Comparison of ENCODE assay signal across 11 mouse cellular contexts in genomic region chr11:45855407-45856148, GRCm38 (mm10). TPM values are rescaled to one million over a fixed set of nuclear protein-coding genes. Genes with fewer than 3 reads are reported as not detected.
DNase-seq lines count a peak whose midpoint lies in the region; ATAC-seq and TF ChIP-seq lines count a peak whose summit lies in the region.
"Had no signal": no experiment of that assay in that cellular context is flagged by ENCODE, and none has a peak within 500 bp of the region (broad histone marks: within the 10 kb centered on the region; RNA-seq: fewer than 3 reads in every experiment).

No protein-coding gene starts in this region.

- TF ChIP-seq POLR2A in MEL (IDR thresholded peaks at IDR 0.05; ENCODE audit: control insufficient read depth in 1 of 2, insufficient read depth in 1 of 2, low read depth in 1 of 2, low read length in 2 of 2, poor library complexity in 1 of 2), result peak in 1 of 2 experiments; percentile 41; a peak in 1 of 4 replicates

- 34% methylated on average over 7 of the region's 7 CpGs for WGBS in heart, embryonic 13.5 days
- 31% methylated on average over 7 of the region's 7 CpGs for WGBS in intestine, embryonic 15.5 days
- 5% methylated on average over 7 of the region's 7 CpGs for WGBS in liver, embryonic 13.5 days (ENCODE audit: insufficient replicate concordance)
- WGBS in midbrain, embryonic 15.5 days, result 83% methylated on average over 7 of the region's 7 CpGs

- no peaks in the 10 kb centered on the region for H3K9me3 ChIP-seq in heart, embryonic 13.5 days
- H3K9me3 ChIP-seq in MEL (replicated peaks; ENCODE audit: insufficient read depth, low read length), result no peaks in the 10 kb centered on the region
- no peaks in the 10 kb centered on the region for H3K9me3 ChIP-seq in intestine, embryonic 15.5 days
- no peaks in the 10 kb centered on the region for H3K9me3 ChIP-seq in liver, embryonic 13.5 days (replicated peaks)
- H3K9me3 ChIP-seq in midbrain, embryonic 15.5 days, result no peaks in the 10 kb centered on the region

- TF ChIP-seq EP300 in MEL (IDR thresholded peaks at IDR 0.05; ENCODE audit: low read depth in 1 of 2, low read length in 2 of 2), result peak; percentile 92 to 94

- no peaks in the 10 kb centered on the region for H3K27me3 ChIP-seq in heart, embryonic 13.5 days (replicated peaks)
- H3K27me3 ChIP-seq in MEL (ENCODE audit: control insufficient read depth in 1 of 2, insufficient read depth in 2 of 2, low read length in 2 of 2), result no peaks in the 10 kb centered on the region
- H3K27me3 ChIP-seq in intestine, embryonic 15.5 days (replicated peaks), result no peaks in the 10 kb centered on the region
- no peaks in the 10 kb centered on the region for H3K27me3 ChIP-seq in liver, embryonic 13.5 days
- H3K27me3 ChIP-seq in midbrain, embryonic 15.5 days (replicated peaks), result no peaks in the 10 kb centered on the region
- H3K27me3 ChIP-seq: CH12.LX had no signal

- TF ChIP-seq CTCF in MEL (IDR thresholded peaks at IDR 0.05 in 2 of 3, conservative IDR thresholded peaks at IDR 0.05 in 1 of 3; ENCODE audit: control insufficient read depth in 1 of 3, insufficient read depth in 1 of 3, low read depth in 2 of 3, low read length in 3 of 3, poor library complexity in 1 of 3, severe bottlenecking in 1 of 3), result peak in 2 of 3 experiments; percentile 8 to 27; a peak in 1 of 6 replicates

- no peak for DNase-seq in heart, postnatal 36 days
- peak; percentile 93 for DNase-seq in MEL (ENCODE audit: low read depth, low spot score)
- DNase-seq in liver, embryonic 13.5 days, result peak; percentile 44
- no peak for DNase-seq in cerebellum, postnatal 14 days
- DNase-seq in left cerebral cortex, adult 11 months (ENCODE audit: low spot score), result no peak
- DNase-seq: gastrocnemius, postnatal 10 days had no signal

- no peak for ATAC-seq in heart, embryonic 13.5 days (ENCODE audit: extremely low read depth, insufficient number of reproducible peaks, low FRiP score, low TSS enrichment)
- ATAC-seq in intestine, embryonic 15.5 days, result peak; percentile 73
- ATAC-seq in liver, embryonic 13.5 days (ENCODE audit: low read depth), result peak; percentile 33
- no peak for ATAC-seq in midbrain, embryonic 15.5 days (replicated peaks)

- H3K4me3 ChIP-seq in heart, embryonic 13.5 days, result 0 out of 2 replicates have a peak overlapping the region, but pooled peaks have one; percentile 10
- H3K4me3 ChIP-seq in MEL (ENCODE audit: control insufficient read depth in 1 of 2, insufficient read depth in 1 of 2, low read depth in 2 of 2, low read length in 2 of 2), result peak overlapping the region; percentile 2 to 39
- no peak overlapping the region for H3K4me3 ChIP-seq in intestine, embryonic 15.5 days (replicated peaks)
- H3K4me3 ChIP-seq in liver, embryonic 13.5 days (replicated peaks), result peak overlapping the region; percentile 99
- no peak overlapping the region for H3K4me3 ChIP-seq in midbrain, embryonic 15.5 days

- peaks cover 56% of the 10 kb centered on the region for H3K4me1 ChIP-seq in heart, embryonic 13.5 days
- H3K4me1 ChIP-seq in MEL (ENCODE audit: control insufficient read depth in 1 of 2, insufficient read depth in 2 of 2, low read length in 2 of 2), result peaks cover 33 to 36% of the 10 kb centered on the region in 2 experiments
- peaks cover 21% of the 10 kb centered on the region for H3K4me1 ChIP-seq in intestine, embryonic 15.5 days (replicated peaks)
- peaks cover 75% of the 10 kb centered on the region for H3K4me1 ChIP-seq in liver, embryonic 13.5 days (replicated peaks)
- peaks cover 40% of the 10 kb centered on the region for H3K4me1 ChIP-seq in midbrain, embryonic 15.5 days

- peak overlapping the region; percentile 75 for H3K27ac ChIP-seq in heart, embryonic 13.5 days (replicated peaks)
- peak overlapping the region; percentile 94 for H3K27ac ChIP-seq in MEL (ENCODE audit: control insufficient read depth, low read depth, low read length)
- peak overlapping the region; percentile 54 for H3K27ac ChIP-seq in intestine, embryonic 15.5 days
- H3K27ac ChIP-seq in liver, embryonic 13.5 days, result peak overlapping the region; percentile 92
- no peak overlapping the region for H3K27ac ChIP-seq in midbrain, embryonic 15.5 days
- H3K27ac ChIP-seq: macrophage had no signal

- intact Hi-C loops in heart, postnatal 36 days (cut with DNase I), result no loop called here

- H3K4me2 ChIP-seq in heart, embryonic 13.5 days, result peak overlapping the region; percentile 53
- peak overlapping the region; percentile 25 for H3K4me2 ChIP-seq in intestine, embryonic 15.5 days (replicated peaks)
- peak overlapping the region; percentile 76 for H3K4me2 ChIP-seq in liver, embryonic 13.5 days
- no peak overlapping the region for H3K4me2 ChIP-seq in midbrain, embryonic 15.5 days

- peaks cover 77% of the 10 kb centered on the region for H3K79me2 ChIP-seq in MEL (ENCODE audit: control insufficient read depth, insufficient read depth, low read length, poor library complexity)

- H3K36me3 ChIP-seq in heart, embryonic 13.5 days, result peaks cover 24% of the 10 kb centered on the region
- H3K36me3 ChIP-seq in MEL (ENCODE audit: control insufficient read depth in 1 of 2, insufficient read depth in 2 of 2, low read length in 2 of 2), result peaks cover 26 to 67% of the 10 kb centered on the region in 2 experiments
- H3K36me3 ChIP-seq in intestine, embryonic 15.5 days, result peaks cover 3% of the 10 kb centered on the region
- H3K36me3 ChIP-seq in liver, embryonic 13.5 days, result peaks cover 49% of the 10 kb centered on the region
- no peaks in the 10 kb centered on the region for H3K36me3 ChIP-seq in midbrain, embryonic 15.5 days (replicated peaks)

- no peak for TF ChIP-seq RAD21 in MEL (IDR thresholded peaks at IDR 0.05; ENCODE audit: low read depth, low read length)

- H3K9ac ChIP-seq in heart, embryonic 13.5 days, result peak overlapping the region; percentile 61
- peak overlapping the region; percentile 97 for H3K9ac ChIP-seq in MEL (ENCODE audit: control insufficient read depth, low read depth, low read length, poor library complexity, severe bottlenecking)
- no peak overlapping the region for H3K9ac ChIP-seq in intestine, embryonic 15.5 days
- H3K9ac ChIP-seq in liver, embryonic 13.5 days, result peak overlapping the region; percentile 99
- H3K9ac ChIP-seq in midbrain, embryonic 15.5 days, result no peak overlapping the region

TF ChIP-seq in MEL, 35 proteins besides CTCF, POLR2A, EP300 and RAD21:
- peak; percentile 76 for TF ChIP-seq TCF12 (IDR thresholded peaks at IDR 0.05; ENCODE audit: low read depth, low read length)
- TF ChIP-seq NRF1 (IDR thresholded peaks at IDR 0.05; ENCODE audit: insufficient read depth, low read depth, low read length, poor library complexity, severe bottlenecking), result no peak
- peak; percentile 58 for TF ChIP-seq RCOR1 (IDR thresholded peaks at IDR 0.05; ENCODE audit: low read depth, low read length)
- peak; percentile 97 for TF ChIP-seq GATA1 (IDR thresholded peaks at IDR 0.05; ENCODE audit: low read depth, low read length)
- no peak for TF ChIP-seq ZC3H11A (IDR thresholded peaks at IDR 0.05; ENCODE audit: low read depth, low read length)
- TF ChIP-seq POLR2AphosphoS5 (IDR thresholded peaks at IDR 0.05; ENCODE audit: borderline replicate concordance, low read depth, low read length), result peak; percentile 17; the same call in 1 of the 2 replicates
- peak; percentile 94 for TF ChIP-seq TAL1 (IDR thresholded peaks at IDR 0.05; ENCODE audit: low read length)
- TF ChIP-seq SMC3 (IDR thresholded peaks at IDR 0.05; ENCODE audit: low read depth, low read length), result no peak
- TF ChIP-seq KAT2A (conservative IDR thresholded peaks at IDR 0.05; ENCODE audit: low read depth, low read length), result no peak
- 0 out of 2 replicates have a peak, but pooled peaks have one; percentile 35 for TF ChIP-seq JUND (IDR thresholded peaks at IDR 0.05; ENCODE audit: low read depth, low read length)
- no peak for TF ChIP-seq USF1 (IDR thresholded peaks at IDR 0.05; ENCODE audit: low read depth, low read length)
- TF ChIP-seq TBP (IDR thresholded peaks at IDR 0.05; ENCODE audit: low read depth, low read length), result peak; percentile 48; the same call in 1 of the 2 replicates
- peak; percentile 69; the same call in 1 of the 2 replicates for TF ChIP-seq SIN3A (IDR thresholded peaks at IDR 0.05; ENCODE audit: low read length)
- TF ChIP-seq ETS1 (IDR thresholded peaks at IDR 0.05; ENCODE audit: low read depth, low read length), result peak; percentile 59; the same call in 1 of the 2 replicates
- 0 out of 2 replicates have a peak, but pooled peaks have one; percentile 16 for TF ChIP-seq UBTF (IDR thresholded peaks at IDR 0.05; ENCODE audit: borderline replicate concordance, insufficient read depth, low read depth, low read length)
- no peak for TF ChIP-seq GABPA (IDR thresholded peaks at IDR 0.05; ENCODE audit: low read depth, low read length)
- no peak for TF ChIP-seq ELF1 (IDR thresholded peaks at IDR 0.05; ENCODE audit: low read depth, low read length)

RNA-seq across cellular contexts. Expression of gene Clint1, which starts 3.7 kb away (rescaled TPM):
- polyA plus RNA-seq in heart, embryonic 13.5 days (2015; fragmentation: Nextera tagmentation; extraction: Ambion mirVana), result 50.6 and 52.6 TPM in 2 replicates
- total RNA-seq in heart, postnatal 36 days (2021), result 10 to 100 TPM; 43.2 to 43.7 TPM
- 89.8 and 102 TPM in 2 replicates for total RNA-seq in MEL (2012; rRNA removed)
- polyA plus RNA-seq in MEL (2012; ENCODE audit: insufficient read depth in 1 of 2, insufficient read length in 2 of 2, low read depth in 1 of 2, low replicate concordance in 2 of 2, missing spikeins in 1 of 2), result 100 to 1,000 TPM in 1 of 2 experiments, 10 to 100 TPM in 1; 58.5 to 184 TPM
- polyA plus RNA-seq in intestine, embryonic 15.5 days (2015; fragmentation: Nextera tagmentation; extraction: Ambion mirVana), result 102 and 106 TPM in 2 replicates
- 57.4 and 71.8 TPM in 2 replicates for polyA plus RNA-seq in liver, embryonic 13.5 days (2015; fragmentation: Nextera tagmentation; extraction: Ambion mirVana)
- 42.8 TPM in 2 replicates for polyA plus RNA-seq in midbrain, embryonic 15.5 days (2015; fragmentation: Nextera tagmentation; extraction: Ambion mirVana)

Comparison
In these comparisons a context has a peak if more than half of its experiments do, and no peak if none do; other contexts are left out.
1. ATAC-seq: peak in intestine, embryonic 15.5 days (single experiment) and liver, embryonic 13.5 days (single experiment); none in heart, embryonic 13.5 days (single experiment) and midbrain, embryonic 15.5 days (single experiment).
2. H3K4me3 ChIP-seq: peak in heart, embryonic 13.5 days (single experiment), MEL (2 of 2) and liver, embryonic 13.5 days (single experiment); none in intestine, embryonic 15.5 days (single experiment) and midbrain, embryonic 15.5 days (single experiment).
3. H3K9ac ChIP-seq: peak in heart, embryonic 13.5 days (single experiment), MEL (single experiment) and liver, embryonic 13.5 days (single experiment); none in intestine, embryonic 15.5 days (single experiment) and midbrain, embryonic 15.5 days (single experiment).
4. DNase-seq: peak in MEL (single experiment) and liver, embryonic 13.5 days (single experiment); none in heart, postnatal 36 days (0 of 2), cerebellum, postnatal 14 days (0 of 2) and left cerebral cortex, adult 11 months (single experiment).